Mouse (Mus musculus) hindbrain, embryonic 13.5 days (tissue): ENCODE data around the gene Mki67. TPM values are rescaled to one million over a fixed set of nuclear protein-coding genes. Genes with fewer than 3 reads are reported as not detected.

Source experiments
- ATAC-seq: fragments of 200-750 bp; cut with Nextera tagmentation; 2 replicates; pipeline ENCODE4 v1.8.0; 2017; ENCODE audit warnings: moderate TSS enrichment; ENCODE audit not compliant: low FRiP score
- H3K27ac ChIP-seq: fragments of 300-500 bp; sonication (generic); 2 replicates; pipeline ENCODE4 v1.5.1; 2015; ENCODE audit warnings: inconsistent platforms, mild to moderate bottlenecking, moderate library complexity
- H3K27me3 ChIP-seq: fragments of 300-500 bp; sonication (generic); 2 replicates; pipeline ENCODE4 v1.6.1; 2015; ENCODE audit warnings: mild to moderate bottlenecking, inconsistent platforms
- H3K36me3 ChIP-seq: fragments of 300-500 bp; sonication (generic); 2 replicates; pipeline ENCODE4 v1.6.1; 2015; ENCODE audit warnings: mild to moderate bottlenecking, inconsistent platforms
- H3K4me1 ChIP-seq: fragments of 300-500 bp; sonication (generic); replicated peaks from 2 replicates; pipeline ENCODE4 v1.6.1; 2015; ENCODE audit warnings: inconsistent platforms
- H3K4me2 ChIP-seq: fragments of 300-500 bp; sonication (generic); 2 replicates; pipeline ENCODE4 v1.6.1; 2015; ENCODE audit warnings: inconsistent platforms, mild to moderate bottlenecking, moderate library complexity
- H3K4me3 ChIP-seq: fragments of 300-500 bp; sonication (generic); 2 replicates; pipeline ENCODE4 v1.5.1; 2015; ENCODE audit warnings: mild to moderate bottlenecking, inconsistent platforms
- H3K9ac ChIP-seq: fragments of 300-500 bp; sonication (generic); 2 replicates; pipeline ENCODE4 v1.6.1; 2015; ENCODE audit warnings: mild to moderate bottlenecking, inconsistent platforms
- H3K9me3 ChIP-seq: fragments of 300-500 bp; sonication (generic); 2 replicates; pipeline ENCODE4 v1.6.1; 2016; ENCODE audit warnings: inconsistent platforms
- WGBS: fragments of 180-500 bp; shearing (Covaris S2); methylation state at CpG from one replicate; pipeline ENCODE4 v1.1.7; 2015; 5-methylcytosine and 5-hydroxymethylcytosine counted together
- polyA plus RNA-seq: library from polyadenylated mRNA; unstranded; fragments of >200 nt; fragmentation: Nextera tagmentation; extraction: Ambion mirVana; gene quantifications from 2 replicates; pipeline ENCODE4 v1.2.1, GENCODE M21; 2015

Gene Mki67
- 8.1 and 10.2 TPM in 2 replicates for polyA plus RNA-seq

DNA sequence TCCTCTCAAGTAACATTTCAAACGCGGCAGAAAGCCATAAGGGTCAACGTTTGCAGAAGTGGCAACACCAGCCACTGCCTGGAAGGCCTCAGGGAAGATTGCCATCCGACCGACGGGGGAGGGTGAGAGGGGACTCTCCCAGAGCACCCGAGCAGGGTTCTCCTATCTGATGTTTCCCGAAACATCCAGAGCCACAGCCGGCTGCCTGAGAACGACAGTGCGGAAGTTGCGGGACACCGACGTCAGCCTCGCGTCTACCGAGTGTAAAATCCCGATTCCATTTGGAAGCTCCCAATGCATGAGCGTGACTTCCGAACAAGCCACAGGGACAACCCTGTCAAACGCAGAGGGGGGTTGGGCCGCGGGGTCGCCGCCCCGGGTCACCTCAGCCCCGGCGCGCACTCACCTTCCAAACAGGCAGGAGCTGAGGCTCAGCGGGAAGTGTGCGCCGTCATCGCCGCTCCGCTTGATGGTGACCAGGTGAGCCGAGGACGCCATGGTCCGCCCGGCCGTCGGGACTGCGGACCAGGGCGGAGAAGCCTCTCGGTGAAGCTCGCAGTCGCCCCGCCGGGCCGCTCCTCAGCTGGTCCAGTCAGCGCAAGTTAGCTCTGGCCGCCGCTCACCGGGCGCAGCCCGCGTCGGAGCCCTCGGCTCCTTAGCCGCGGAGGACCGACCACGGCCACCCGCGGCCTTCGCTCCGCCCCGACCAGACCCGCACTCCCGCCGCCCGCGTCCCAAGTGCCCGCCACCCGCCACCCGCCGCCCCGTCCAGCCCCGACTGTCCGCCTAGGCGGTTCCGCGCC lies at the start of gene Mki67:
Gene Mki67 (minus strand): TSS at position 720 of the 803 bp plus-strand sequence.
- H3K36me3 ChIP-seq = no peaks in the 10 kb centered on the region
- peaks cover 19% of the 10 kb centered on the region for H3K4me1 ChIP-seq
- H3K4me2 ChIP-seq = peak within 1 kb of the TSS; percentile 99
- H3K9ac ChIP-seq = peak within 1 kb of the TSS; percentile 74
- peak within 1 kb of the TSS; percentile 79 for H3K4me3 ChIP-seq
- H3K27me3 ChIP-seq = no peaks in the 10 kb centered on the region
- no peaks in the 10 kb centered on the region for H3K9me3 ChIP-seq
- ATAC-seq = peak; percentile 78
- no peak within 1 kb of the TSS for H3K27ac ChIP-seq
- WGBS = under 1% methylated on average over 72 of the region's 82 CpGs

DNA sequence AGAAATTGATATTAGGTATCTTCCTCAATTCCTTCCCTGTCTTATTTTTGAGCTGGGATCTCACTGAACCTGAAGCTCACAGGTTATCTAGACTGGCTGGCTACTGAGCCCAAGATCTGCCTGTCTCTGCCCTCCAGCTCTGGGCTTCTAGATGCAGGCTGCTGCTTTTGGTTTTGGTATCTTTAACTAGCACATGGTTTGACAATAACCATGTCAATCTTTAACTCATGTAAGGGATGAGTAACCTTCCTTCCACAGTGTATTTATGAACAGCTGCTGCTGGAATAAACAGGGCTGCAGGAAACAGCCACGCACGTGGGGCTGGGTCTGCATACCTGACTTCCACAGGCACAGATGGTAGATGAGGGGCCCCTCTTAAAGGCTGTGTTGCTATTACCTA lies 47.1 kb upstream of the Mki67 start:
- H3K9me3 ChIP-seq = no peaks in the 10 kb centered on the region
- H3K4me1 ChIP-seq = peaks cover 20% of the 10 kb centered on the region; the same call in 1 of the 2 replicates
- H3K4me3 ChIP-seq = no peak overlapping the region
- no peak overlapping the region for H3K9ac ChIP-seq
- no peaks in the 10 kb centered on the region for H3K36me3 ChIP-seq
- no peaks in the 10 kb centered on the region for H3K27me3 ChIP-seq
- 80% methylated on average over 2 of the region's 2 CpGs for WGBS
- H3K27ac ChIP-seq = no peak overlapping the region
- H3K4me2 ChIP-seq = no peak overlapping the region
- ATAC-seq = no peak

DNA sequence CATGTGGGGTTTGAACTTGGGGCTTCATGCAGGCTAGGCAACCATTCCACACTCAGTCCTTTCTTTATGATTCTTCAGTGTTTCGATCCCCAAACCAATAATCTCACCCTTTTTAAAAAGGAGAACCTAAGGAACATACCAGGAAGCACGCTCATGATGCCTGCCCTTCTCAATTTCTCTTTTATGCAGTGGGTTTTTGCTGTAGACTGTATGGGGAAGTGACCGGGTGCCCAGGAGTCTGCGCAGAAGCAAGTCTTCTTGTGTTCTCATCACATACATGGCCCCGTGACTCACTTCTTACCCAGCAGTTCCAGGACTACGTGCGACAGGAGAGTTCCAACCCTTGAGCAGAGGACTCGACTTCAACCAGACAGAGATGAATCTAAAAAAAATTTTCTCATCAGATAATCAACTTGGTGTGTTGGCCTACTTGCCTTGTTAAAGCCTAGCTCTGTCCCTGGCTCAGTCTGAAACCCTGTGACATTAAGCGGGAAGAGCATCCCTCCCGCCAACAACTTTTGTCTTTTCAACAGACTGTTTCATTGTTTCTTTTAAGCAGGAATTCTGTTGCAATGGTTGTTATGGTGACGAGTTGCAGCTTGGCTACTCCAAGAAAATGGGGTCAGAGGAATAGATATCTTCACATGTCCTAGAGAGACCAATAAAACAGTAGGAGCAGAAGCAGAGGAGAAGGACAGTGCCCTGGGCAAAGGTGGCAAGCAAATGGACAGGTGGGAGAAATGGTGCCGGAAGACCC lies 42.8 kb upstream of the Mki67 start:
- H3K27ac ChIP-seq = peak overlapping the region; percentile 69
- H3K4me1 ChIP-seq = peaks cover 20% of the 10 kb centered on the region
- WGBS = 64% methylated on average over 12 of the region's 12 CpGs
- no peak for ATAC-seq
- no peaks in the 10 kb centered on the region for H3K27me3 ChIP-seq
- H3K9ac ChIP-seq = no peak overlapping the region
- H3K4me2 ChIP-seq = no peak overlapping the region
- H3K4me3 ChIP-seq = no peak overlapping the region
- no peaks in the 10 kb centered on the region for H3K36me3 ChIP-seq
- H3K9me3 ChIP-seq = no peaks in the 10 kb centered on the region

DNA sequence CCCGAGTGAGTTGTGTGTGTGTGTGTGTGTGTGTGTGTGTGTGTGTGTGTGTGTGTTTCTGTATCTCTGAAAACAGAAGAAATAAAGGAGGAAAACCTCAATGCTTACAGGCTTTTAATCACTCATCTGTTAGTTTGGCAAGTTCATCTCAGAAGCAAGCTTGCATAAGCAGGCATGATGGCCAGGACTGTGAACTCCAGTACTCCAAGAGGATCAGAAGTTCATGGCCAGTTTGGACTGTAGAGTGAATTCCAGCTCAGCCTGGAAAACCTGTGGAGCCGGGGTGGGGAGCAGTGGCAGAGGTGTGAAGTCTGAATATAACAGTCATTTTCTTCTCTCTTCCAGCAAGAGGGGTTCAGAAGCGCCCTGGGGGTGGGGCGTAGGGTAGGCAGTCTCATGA lies 42.0 kb upstream of the Mki67 start:
- 73% methylated on average over 4 of the region's 4 CpGs for WGBS
- Histone ChIP-seq H3K4me1 (peaks cover 20% of the 10 kb centered on the region), H3K27ac (peak overlapping the region; percentile 69), H3K9ac (no peak overlapping the region), H3K27me3 (no peaks in the 10 kb centered on the region), H3K9me3 (no peaks in the 10 kb centered on the region), H3K4me2 (no peak overlapping the region), H3K36me3 (no peaks in the 10 kb centered on the region), H3K4me3 (no peak overlapping the region)
- no peak for ATAC-seq

DNA sequence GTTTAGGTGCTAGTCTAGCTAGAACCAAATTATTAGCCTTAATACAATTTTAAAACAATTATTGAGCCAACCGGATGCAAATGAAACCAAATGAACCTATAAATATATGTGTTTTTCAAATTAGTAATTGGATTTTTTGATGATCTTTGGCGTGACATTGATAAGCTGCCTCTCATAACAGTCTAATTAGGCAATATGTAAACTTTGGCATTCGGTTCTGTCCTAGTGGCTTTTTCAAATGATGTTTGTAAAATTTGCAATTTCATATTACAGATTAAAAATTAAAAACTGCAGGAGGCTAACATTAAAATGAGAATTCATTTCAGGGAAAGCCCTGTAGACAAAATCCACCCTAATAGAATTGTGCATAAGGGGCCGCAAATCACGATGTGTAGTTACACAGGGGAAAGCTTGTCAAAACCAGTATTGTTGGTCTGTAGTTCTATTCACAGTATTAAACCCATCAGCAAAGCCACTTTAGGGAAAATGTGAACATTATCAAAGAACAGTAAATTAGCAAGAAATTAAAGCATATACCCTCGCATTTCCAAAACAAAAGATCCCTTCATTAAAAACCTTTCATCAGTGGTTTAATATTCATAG lies 40.9 kb upstream of the Mki67 start:
- Histone ChIP-seq H3K27me3 (no peaks in the 10 kb centered on the region), H3K9me3 (no peaks in the 10 kb centered on the region), H3K36me3 (no peaks in the 10 kb centered on the region), H3K27ac (peak overlapping the region; percentile 72), H3K9ac (no peak overlapping the region), H3K4me2 (no peak overlapping the region), H3K4me3 (no peak overlapping the region), H3K4me1 (peaks cover 20% of the 10 kb centered on the region)
- ATAC-seq = 0 out of 2 replicates have a peak, but pooled peaks have one; percentile 57
- 66% methylated on average over 6 of the region's 6 CpGs for WGBS

DNA sequence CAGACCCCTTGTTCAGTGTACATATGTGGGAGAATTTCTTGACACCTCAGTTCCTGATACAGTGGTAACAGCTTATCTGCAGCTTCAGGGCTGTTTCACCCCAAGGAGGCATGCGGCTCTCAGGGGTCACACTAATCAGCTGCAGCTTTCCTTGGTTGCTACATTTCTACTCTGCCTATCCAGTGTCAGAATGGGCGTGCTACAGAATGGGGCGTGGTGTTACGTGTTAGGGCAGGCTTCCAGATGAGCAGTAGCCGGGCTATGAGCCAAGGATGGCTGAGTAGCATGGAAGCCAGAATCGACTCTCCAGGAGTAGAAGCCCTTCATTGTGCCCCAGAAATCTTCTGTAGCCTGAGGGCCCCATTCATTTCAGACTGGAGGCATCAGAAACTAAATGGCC lies 32.8 kb upstream of the Mki67 start:
- Histone ChIP-seq H3K27me3 (no peaks in the 10 kb centered on the region), H3K4me3 (no peak overlapping the region), H3K4me2 (no peak overlapping the region), H3K9me3 (no peaks in the 10 kb centered on the region), H3K27ac (no peak overlapping the region), H3K36me3 (no peaks in the 10 kb centered on the region), H3K4me1 (peaks cover 10% of the 10 kb centered on the region), H3K9ac (no peak overlapping the region)
- peak; percentile 63; the same call in 1 of the 2 replicates for ATAC-seq
- 56% methylated on average over 6 of the region's 6 CpGs for WGBS

DNA sequence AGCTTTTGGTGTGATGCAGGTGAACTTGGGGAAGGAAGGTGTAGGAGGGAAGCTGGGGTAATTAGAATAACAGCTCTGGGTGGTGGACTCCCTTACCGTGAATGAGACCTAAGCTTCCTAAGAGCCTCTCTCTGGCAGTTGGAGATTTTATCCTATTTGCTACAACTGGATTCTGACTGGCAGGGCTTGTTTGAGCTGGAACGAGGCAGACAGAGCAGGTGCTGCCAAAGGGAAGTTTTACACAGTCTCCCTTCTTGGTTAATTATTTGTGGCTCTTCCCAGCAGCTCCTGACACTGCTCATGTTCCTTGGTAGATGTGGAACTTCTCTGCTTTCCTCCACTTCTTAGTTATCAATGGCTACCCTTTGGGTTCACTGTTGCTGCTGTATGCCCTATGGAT lies 30.9 kb upstream of the Mki67 start:
- H3K4me1 ChIP-seq = peaks cover 10% of the 10 kb centered on the region
- no peaks in the 10 kb centered on the region for H3K36me3 ChIP-seq
- no peak overlapping the region for H3K9ac ChIP-seq
- H3K27ac ChIP-seq = no peak overlapping the region
- WGBS = 57% methylated on average over 2 of the region's 2 CpGs
- H3K4me2 ChIP-seq = no peak overlapping the region
- H3K4me3 ChIP-seq = no peak overlapping the region
- no peak for ATAC-seq
- 0 out of 2 replicates have a peak, but pooled peaks cover 2% of the 10 kb centered on the region for H3K9me3 ChIP-seq
- H3K27me3 ChIP-seq = no peaks in the 10 kb centered on the region

DNA sequence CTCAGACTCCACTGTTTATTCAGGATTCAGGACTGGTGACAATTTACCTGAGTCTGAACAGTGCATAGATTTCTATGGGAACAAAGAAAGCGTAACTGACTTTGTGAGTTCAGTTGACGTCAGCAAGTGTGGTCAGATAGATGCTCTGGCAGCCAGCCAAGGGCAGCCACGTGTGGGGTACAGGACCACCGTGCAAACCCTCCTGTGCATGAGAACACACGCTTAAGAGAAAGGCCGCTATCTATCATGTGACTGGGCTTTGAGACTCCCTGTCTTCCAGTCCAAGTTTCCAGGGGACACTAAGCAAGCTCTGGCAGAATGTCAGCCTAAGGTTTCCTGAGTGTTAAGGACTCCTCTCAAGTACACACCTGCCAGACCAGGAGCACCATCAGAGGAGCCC lies 30.4 kb upstream of the Mki67 start:
- 60% methylated on average over 6 of the region's 6 CpGs for WGBS
- peaks cover 10% of the 10 kb centered on the region for H3K4me1 ChIP-seq
- no peak overlapping the region for H3K27ac ChIP-seq
- no peak overlapping the region for H3K4me2 ChIP-seq
- no peaks in the 10 kb centered on the region for H3K27me3 ChIP-seq
- 0 out of 2 replicates have a peak, but pooled peaks cover 5% of the 10 kb centered on the region for H3K9me3 ChIP-seq
- no peak overlapping the region for H3K9ac ChIP-seq
- no peaks in the 10 kb centered on the region for H3K36me3 ChIP-seq
- ATAC-seq = no peak
- H3K4me3 ChIP-seq = no peak overlapping the region

DNA sequence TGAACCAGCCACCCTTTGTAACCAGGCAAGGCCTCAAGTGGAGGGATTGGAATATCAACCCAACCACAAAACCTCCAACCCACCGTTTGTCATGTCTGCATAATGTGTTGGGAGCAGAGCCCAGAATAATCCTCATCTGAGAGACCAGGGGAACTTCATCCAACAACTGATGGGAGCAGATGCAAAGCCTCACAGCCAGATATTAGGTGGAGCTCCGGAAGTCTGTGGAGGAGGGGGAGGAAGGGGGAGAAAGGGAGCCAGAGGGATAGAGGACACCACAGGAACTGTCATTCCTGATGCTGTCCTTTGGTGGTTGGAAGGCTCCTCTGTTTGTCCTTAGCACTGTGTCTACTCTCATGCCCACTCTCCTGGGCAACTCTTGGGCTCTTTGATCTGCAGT lies 28.9 kb upstream of the Mki67 start:
- no peaks in the 10 kb centered on the region for H3K27me3 ChIP-seq
- no peak overlapping the region for H3K27ac ChIP-seq
- H3K9ac ChIP-seq = no peak overlapping the region
- 0 out of 2 replicates have a peak, but pooled peaks cover 5% of the 10 kb centered on the region for H3K9me3 ChIP-seq
- peaks cover 10% of the 10 kb centered on the region for H3K4me1 ChIP-seq
- no peaks in the 10 kb centered on the region for H3K36me3 ChIP-seq
- 56% methylated on average over 2 of the region's 2 CpGs for WGBS
- no peak overlapping the region for H3K4me2 ChIP-seq
- no peak for ATAC-seq
- no peak overlapping the region for H3K4me3 ChIP-seq

DNA sequence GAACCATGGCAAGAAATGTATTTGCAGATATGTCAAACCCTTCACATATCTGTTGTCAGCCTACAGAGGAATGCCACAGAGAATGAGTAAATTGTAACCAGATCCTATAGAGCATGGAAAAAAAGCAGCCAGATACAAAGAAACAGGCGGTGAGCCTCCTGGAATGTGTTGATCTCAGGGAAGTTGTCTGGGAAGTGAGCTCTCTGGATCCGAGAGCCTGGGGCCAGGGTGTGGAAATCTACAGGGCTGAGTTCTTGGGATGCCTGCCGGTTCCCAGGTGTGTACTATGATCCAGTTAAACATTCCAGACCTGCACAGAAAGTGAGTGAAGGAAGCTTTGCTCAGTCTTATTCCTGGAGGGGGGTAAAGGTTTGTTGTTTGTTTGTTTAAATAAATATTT lies 24.3 kb upstream of the Mki67 start:
- Histone ChIP-seq H3K4me1 (peaks cover 7% of the 10 kb centered on the region; the same call in 1 of the 2 replicates), H3K4me2 (no peak overlapping the region), H3K27ac (no peak overlapping the region), H3K27me3 (no peaks in the 10 kb centered on the region), H3K9me3 (0 out of 2 replicates have a peak, but pooled peaks cover 5% of the 10 kb centered on the region), H3K36me3 (no peaks in the 10 kb centered on the region), H3K9ac (no peak overlapping the region), H3K4me3 (no peak overlapping the region)
- 67% methylated on average over 3 of the region's 3 CpGs for WGBS
- no peak for ATAC-seq

DNA sequence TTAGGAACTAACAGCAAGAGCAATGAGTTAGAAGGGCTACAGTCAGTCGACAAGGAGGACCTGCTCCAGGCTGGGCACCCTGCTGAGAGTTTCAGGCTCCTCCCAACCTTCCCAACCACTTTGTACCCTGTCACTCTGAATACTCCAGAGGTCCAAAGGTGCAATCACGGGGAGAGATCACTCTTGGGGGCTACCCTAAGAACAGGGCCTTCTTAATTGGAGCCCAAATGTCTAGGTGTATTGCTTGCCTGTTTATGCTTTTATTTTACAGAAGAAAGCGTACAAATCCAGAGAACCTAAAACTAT lies 20.4 kb upstream of the Mki67 start:
- no peaks in the 10 kb centered on the region for H3K9me3 ChIP-seq
- no peak overlapping the region for H3K27ac ChIP-seq
- H3K4me1 ChIP-seq = peaks cover 7% of the 10 kb centered on the region; the same call in 1 of the 2 replicates
- H3K36me3 ChIP-seq = no peaks in the 10 kb centered on the region
- ATAC-seq = peak; percentile 17; the same call in 1 of the 2 replicates
- H3K9ac ChIP-seq = no peak overlapping the region
- H3K4me2 ChIP-seq = no peak overlapping the region
- no peaks in the 10 kb centered on the region for H3K27me3 ChIP-seq
- H3K4me3 ChIP-seq = no peak overlapping the region
- 45% methylated on average over 3 of the region's 3 CpGs for whole genome bisulfite sequencing
